Mouse (Mus musculus) lung, adult 2 months (tissue): ENCODE measurements around the gene Nat14.

Experiments
- CTCF ChIP-seq: fragments of 200-500 bp; IDR thresholded peaks from 2 replicates; pipeline ENCODE4 v1.5.1; 2011; ENCODE audit warnings: mild to moderate bottlenecking, low read length, control low read depth; ENCODE audit not compliant: insufficient read depth
- POLR2A ChIP-seq: fragments of 200-500 bp; IDR thresholded peaks from 2 replicates; pipeline ENCODE4 v1.6.1; 2011; ENCODE audit warnings: low read depth, mild to moderate bottlenecking, control low read depth, low read length, borderline replicate concordance; ENCODE audit errors: extremely low read depth

- TF ChIP-seq CTCF (peak; percentile 91), POLR2A (no peak)
Measured at GRCm38 (mm10) chr7:4943223-4943815, 21.5 kb downstream of the Nat14 start.
